Mouse (Mus musculus) hindbrain, embryonic 11.5 days (tissue): ENCODE measurements around the gene Eml5. TPM values are rescaled to one million over a fixed set of nuclear protein-coding genes. Genes with fewer than 3 reads are reported as not detected.

Experiments
- ATAC-seq: fragments of 200-750 bp; cut with Nextera tagmentation; 2 replicates; pipeline ENCODE4 v1.8.0; 2017; ENCODE audit warnings: mild to moderate bottlenecking, moderate TSS enrichment, moderate library complexity; ENCODE audit not compliant: low FRiP score
- DNase-seq: peaks from one replicate; pipeline ENCODE4 v3.0.0-alpha.2; 2015; ENCODE audit warnings: low spot score
- H3K27ac ChIP-seq: fragments of 300-500 bp; sonication (generic); 2 replicates; pipeline ENCODE4 v1.5.1; 2014; ENCODE audit warnings: mild to moderate bottlenecking, low read depth, low read length
- H3K27me3 ChIP-seq: fragments of 300-500 bp; sonication (generic); 2 replicates; pipeline ENCODE4 v1.6.1; 2014; ENCODE audit warnings: mild to moderate bottlenecking, low read length, moderate library complexity, mixed read lengths; ENCODE audit not compliant: control insufficient read depth, insufficient read depth
- H3K36me3 ChIP-seq: fragments of 300-500 bp; sonication (generic); 2 replicates; pipeline ENCODE4 v1.6.1; 2014; ENCODE audit warnings: mild to moderate bottlenecking, low read length, moderate library complexity, mixed read lengths; ENCODE audit not compliant: control insufficient read depth, insufficient read depth
- H3K4me1 ChIP-seq: fragments of 300-500 bp; sonication (generic); replicated peaks from 2 replicates; pipeline ENCODE4 v1.6.1; 2014; ENCODE audit warnings: low read length, mixed read lengths; ENCODE audit not compliant: control insufficient read depth, insufficient read depth
- H3K4me2 ChIP-seq: fragments of 300-500 bp; sonication (generic); replicated peaks from 2 replicates; pipeline ENCODE4 v1.6.1; 2014; ENCODE audit warnings: mild to moderate bottlenecking, low read depth, low read length
- H3K4me3 ChIP-seq: fragments of 300-500 bp; sonication (generic); 2 replicates; pipeline ENCODE4 v1.5.1; 2014; ENCODE audit warnings: low read depth, low read length
- H3K9ac ChIP-seq: fragments of 300-500 bp; sonication (generic); 2 replicates; pipeline ENCODE4 v1.6.1; 2014; ENCODE audit warnings: low read depth, low read length
- H3K9me3 ChIP-seq: fragments of 300-500 bp; sonication (generic); 2 replicates; pipeline ENCODE4 v1.6.1; 2016; ENCODE audit warnings: low read length; ENCODE audit not compliant: control insufficient read depth
- WGBS: fragments of 180-500 bp; shearing (Covaris S2); extraction: QIAGEN DNeasy Blood & Tissue Kit; methylation state at CpG from one replicate; pipeline ENCODE4 v1.1.7; 2014; 5-methylcytosine and 5-hydroxymethylcytosine counted together
- polyA plus RNA-seq: library from polyadenylated mRNA; unstranded; fragments of >200 nt; fragmentation: Nextera tagmentation; extraction: Ambion mirVana; gene quantifications from 2 replicates; pipeline ENCODE4 v1.2.1, GENCODE M21; 2014

The Eml5 gene
- polyA plus RNA-seq, 1 experiment from 2014 or later, result 21.9 TPM

GRCm38 (mm10) chr12:98736951-98737800 lies 164.1 kb downstream of the Eml5 start, which contains the start of gene Ptpn21:
Gene Ptpn21, minus strand, starts transcription at chr12:98737405.
- peak within 1 kb of the TSS; percentile 66 for H3K4me3 ChIP-seq
- peaks cover 5% of the 10 kb centered on the region; the same call in 1 of the 2 replicates for H3K27me3 ChIP-seq
- H3K4me1 ChIP-seq, result peaks cover 3% of the 10 kb centered on the region
- peak within 1 kb of the TSS; percentile 91 for H3K4me2 ChIP-seq
- no peaks in the 10 kb centered on the region for H3K9me3 ChIP-seq
- no peak within 1 kb of the TSS for H3K27ac ChIP-seq
- peak; percentile 60 for ATAC-seq
- DNase-seq, result peak; percentile 69
- no peaks in the 10 kb centered on the region for H3K36me3 ChIP-seq
- WGBS, result under 1% methylated on average over 67 of the region's 75 CpGs
- peak within 1 kb of the TSS; percentile 87 for H3K9ac ChIP-seq

Other genes with a start within 250 kb of the Eml5 start
- gene Ptpn21, start 164.1 kb downstream of the Eml5 start, polyA plus RNA-seq, result 6.0 and 6.4 TPM in 2 replicates
- 165 and 169 TPM in 2 replicates for gene Zc3h14, start 154.5 kb downstream of the Eml5 start, polyA plus RNA-seq
- 40.4 and 43.4 TPM in 2 replicates for gene Ttc8, start 19.1 kb upstream of the Eml5 start, polyA plus RNA-seq